Mouse (Mus musculus) limb, embryonic 15.5 days (tissue): ENCODE measurements around the gene Yif1a. TPM values are rescaled to one million over a fixed set of nuclear protein-coding genes. Genes with fewer than 3 reads are reported as not detected.
A peak's percentile ranks its signal among the peaks of the same experiment; 100 is the strongest.

Experiments
- ATAC-seq: fragments of 200-750 bp; cut with Nextera tagmentation; 2 replicates; pipeline ENCODE4 v1.8.0; 2017; ENCODE audit warnings: low read depth, moderate TSS enrichment; ENCODE audit not compliant: insufficient number of reproducible peaks, low FRiP score, low TSS enrichment
- H3K27ac ChIP-seq: fragments of 300-500 bp; sonication (generic); 2 replicates; pipeline ENCODE4 v1.5.1; 2015; ENCODE audit warnings: moderate library complexity, mild to moderate bottlenecking, inconsistent platforms
- H3K27me3 ChIP-seq: fragments of 300-500 bp; sonication (generic); 2 replicates; pipeline ENCODE4 v1.6.1; 2015; ENCODE audit warnings: inconsistent platforms
- H3K36me3 ChIP-seq: fragments of 300-500 bp; sonication (generic); 2 replicates; pipeline ENCODE4 v1.6.1; 2015; ENCODE audit warnings: inconsistent platforms
- H3K4me1 ChIP-seq: fragments of 300-500 bp; sonication (generic); 2 replicates; pipeline ENCODE4 v1.6.1; 2015; ENCODE audit warnings: inconsistent platforms
- H3K4me2 ChIP-seq: fragments of 300-500 bp; sonication (generic); 2 replicates; pipeline ENCODE4 v1.6.1; 2015; ENCODE audit warnings: mild to moderate bottlenecking, inconsistent platforms
- H3K4me3 ChIP-seq: fragments of 300-500 bp; sonication (generic); 2 replicates; pipeline ENCODE4 v1.5.1; 2015; ENCODE audit warnings: mild to moderate bottlenecking, inconsistent platforms
- H3K9ac ChIP-seq: fragments of 300-500 bp; sonication (generic); 2 replicates; pipeline ENCODE4 v1.6.1; 2015; ENCODE audit warnings: inconsistent platforms
- H3K9me3 ChIP-seq: fragments of 300-500 bp; sonication (generic); 2 replicates; pipeline ENCODE4 v1.6.1; 2016; ENCODE audit warnings: inconsistent platforms
- WGBS: fragments of 180-500 bp; shearing (Covaris S2); methylation state at CpG from one replicate; pipeline ENCODE4 v1.1.7; 2015; 5-methylcytosine and 5-hydroxymethylcytosine counted together
- polyA plus RNA-seq: library from polyadenylated mRNA; unstranded; fragments of >200 nt; fragmentation: Nextera tagmentation; extraction: Ambion mirVana; gene quantifications from 2 replicates; pipeline ENCODE4 v1.2.1, GENCODE M21; 2015

The Yif1a gene
- 126 and 140 TPM in 2 replicates for polyA plus RNA-seq

GRCm38 (mm10) chr19:5087884-5088728, at the start of gene Yif1a:
Gene Yif1a (plus strand): TSS chr19:5088538.
- Histone ChIP-seq H3K27ac (peak within 1 kb of the TSS; percentile 91), H3K27me3 (peaks cover 35% of the 10 kb centered on the region), H3K4me3 (peak within 1 kb of the TSS; percentile 84), H3K9me3 (no peaks in the 10 kb centered on the region), H3K4me2 (peak within 1 kb of the TSS; percentile 80), H3K9ac (peak within 1 kb of the TSS; percentile 68), H3K4me1 (peaks cover 29% of the 10 kb centered on the region), H3K36me3 (peaks cover 29% of the 10 kb centered on the region)
- WGBS, result under 1% methylated on average over 58 of the region's 58 CpGs
- peak; percentile 92 for ATAC-seq

GRCm38 (mm10) chr19:5038709-5039156, 49.6 kb upstream of the Yif1a start, which contains the start of the genes B4gat1 and AC124502.3:
Gene B4gat1 (plus strand): TSS chr19:5038826.
Gene AC124502.3 (plus strand): TSS chr19:5038891.
- Histone ChIP-seq H3K36me3 (0 out of 2 replicates have a peak, but pooled peaks cover 8% of the 10 kb centered on the region), H3K4me2 (peak within 1 kb of the TSS; percentile 95), H3K27ac (peak within 1 kb of the TSS; percentile 76), H3K9me3 (no peaks in the 10 kb centered on the region), H3K4me3 (peak within 1 kb of the TSS; percentile 87), H3K4me1 (peaks cover 35% of the 10 kb centered on the region), H3K9ac (peak within 1 kb of the TSS; percentile 89), H3K27me3 (no peaks in the 10 kb centered on the region)
- under 1% methylated on average over 38 of the region's 44 CpGs for whole genome bisulfite sequencing
- ATAC-seq, result peak; percentile 89

DNA sequence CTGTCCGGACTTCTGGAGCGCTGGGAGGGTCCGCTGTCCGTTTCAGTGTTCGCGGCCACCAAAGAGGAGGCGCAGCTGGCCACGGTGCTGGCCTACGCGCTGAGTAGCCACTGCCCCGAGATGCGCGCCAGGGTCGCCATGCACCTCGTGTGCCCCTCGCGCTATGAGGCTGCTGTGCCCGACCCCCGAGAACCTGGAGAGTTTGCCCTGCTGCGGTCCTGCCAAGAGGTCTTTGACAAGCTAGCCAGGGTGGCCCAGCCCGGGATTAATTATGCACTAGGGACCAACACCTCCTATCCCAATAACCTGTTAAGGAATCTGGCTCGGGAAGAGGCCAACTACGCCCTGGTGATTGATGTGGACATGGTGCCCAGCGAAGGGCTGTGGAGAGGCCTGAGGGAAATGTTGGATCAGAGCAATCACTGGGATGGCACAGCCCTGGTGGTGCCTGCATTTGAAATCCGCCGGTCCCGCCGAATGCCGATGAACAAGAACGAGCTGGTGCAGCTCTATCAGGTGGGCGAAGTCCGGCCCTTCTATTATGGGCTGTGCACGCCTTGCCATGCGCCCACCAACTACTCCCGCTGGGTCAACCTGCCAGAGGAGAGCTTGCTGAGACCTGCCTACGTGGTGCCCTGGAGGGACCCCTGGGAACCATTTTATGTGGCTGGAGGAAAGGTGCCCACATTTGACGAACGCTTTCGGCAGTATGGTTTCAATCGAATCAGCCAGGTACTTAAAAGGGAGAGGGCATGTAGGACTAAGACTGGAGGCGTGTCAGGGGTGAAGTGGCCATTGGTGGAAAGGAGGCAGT, 48.8 kb upstream of the Yif1a start:
- 7% methylated on average over 41 of the region's 41 CpGs for WGBS
- Histone ChIP-seq H3K4me2 (peak overlapping the region; percentile 95), H3K4me3 (peak overlapping the region; percentile 87), H3K9me3 (no peaks in the 10 kb centered on the region), H3K9ac (peak overlapping the region; percentile 89), H3K27me3 (no peaks in the 10 kb centered on the region), H3K36me3 (0 out of 2 replicates have a peak, but pooled peaks cover 8% of the 10 kb centered on the region), H3K27ac (peak overlapping the region; percentile 76; the same call in 1 of the 2 replicates), H3K4me1 (peaks cover 35% of the 10 kb centered on the region)
- ATAC-seq, result no peak

- ATAC-seq, result peak; percentile 75
- whole genome bisulfite sequencing, result 7% methylated on average over 40 of the region's 40 CpGs
- peaks cover 35% of the 10 kb centered on the region for H3K4me1 ChIP-seq
- H3K4me2 ChIP-seq, result peak within 1 kb of the TSS; percentile 95
- H3K36me3 ChIP-seq, result peaks cover 14% of the 10 kb centered on the region
- peak within 1 kb of the TSS; percentile 63 for H3K27ac ChIP-seq
- H3K4me3 ChIP-seq, result peak within 1 kb of the TSS; percentile 87
- peak within 1 kb of the TSS; percentile 61 for H3K9ac ChIP-seq
- no peaks in the 10 kb centered on the region for H3K27me3 ChIP-seq
- no peaks in the 10 kb centered on the region for H3K9me3 ChIP-seq
These were observed 47.3 kb upstream of the Yif1a start, which contains the start of gene Brms1 for GRCm38 (mm10) chr19:5040862-5041523. Gene Brms1 (plus strand): TSS chr19:5041354.

- no peak for ATAC-seq
- WGBS, result 3% methylated on average over 16 of the region's 16 CpGs
- H3K4me1 ChIP-seq, result peaks cover 35% of the 10 kb centered on the region
- H3K27ac ChIP-seq, result peak overlapping the region; percentile 63
- H3K9ac ChIP-seq, result peak overlapping the region; percentile 61
- H3K4me2 ChIP-seq, result peak overlapping the region; percentile 95
- no peaks in the 10 kb centered on the region for H3K9me3 ChIP-seq
- H3K27me3 ChIP-seq, result no peaks in the 10 kb centered on the region
- peak overlapping the region; percentile 87 for H3K4me3 ChIP-seq
- H3K36me3 ChIP-seq, result peaks cover 20% of the 10 kb centered on the region
These were observed 46.8 kb upstream of the Yif1a start for GRCm38 (mm10) chr19:5041588-5041987.

DNA sequence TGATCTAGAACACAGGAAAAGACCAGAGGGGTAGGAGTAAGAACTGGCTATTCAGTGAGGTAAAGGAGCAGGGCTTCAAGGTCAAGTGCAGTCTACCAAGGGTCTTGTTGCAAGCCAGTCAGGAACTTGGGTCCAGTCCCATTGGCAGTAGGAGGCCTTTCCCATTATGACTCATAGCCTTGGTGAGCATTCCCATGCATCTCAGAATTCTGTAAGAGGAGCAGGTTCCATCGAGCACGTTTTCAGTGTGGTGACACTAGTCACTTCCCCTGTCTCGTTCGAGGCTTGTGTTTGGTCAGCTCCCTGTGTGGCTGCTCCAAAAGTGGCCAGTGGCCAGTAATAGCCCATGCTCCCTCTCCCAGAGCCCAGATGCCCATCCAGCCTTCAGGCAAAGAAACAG, 42.8 kb upstream of the Yif1a start:
- H3K36me3 ChIP-seq, result peaks cover 55% of the 10 kb centered on the region

DNA sequence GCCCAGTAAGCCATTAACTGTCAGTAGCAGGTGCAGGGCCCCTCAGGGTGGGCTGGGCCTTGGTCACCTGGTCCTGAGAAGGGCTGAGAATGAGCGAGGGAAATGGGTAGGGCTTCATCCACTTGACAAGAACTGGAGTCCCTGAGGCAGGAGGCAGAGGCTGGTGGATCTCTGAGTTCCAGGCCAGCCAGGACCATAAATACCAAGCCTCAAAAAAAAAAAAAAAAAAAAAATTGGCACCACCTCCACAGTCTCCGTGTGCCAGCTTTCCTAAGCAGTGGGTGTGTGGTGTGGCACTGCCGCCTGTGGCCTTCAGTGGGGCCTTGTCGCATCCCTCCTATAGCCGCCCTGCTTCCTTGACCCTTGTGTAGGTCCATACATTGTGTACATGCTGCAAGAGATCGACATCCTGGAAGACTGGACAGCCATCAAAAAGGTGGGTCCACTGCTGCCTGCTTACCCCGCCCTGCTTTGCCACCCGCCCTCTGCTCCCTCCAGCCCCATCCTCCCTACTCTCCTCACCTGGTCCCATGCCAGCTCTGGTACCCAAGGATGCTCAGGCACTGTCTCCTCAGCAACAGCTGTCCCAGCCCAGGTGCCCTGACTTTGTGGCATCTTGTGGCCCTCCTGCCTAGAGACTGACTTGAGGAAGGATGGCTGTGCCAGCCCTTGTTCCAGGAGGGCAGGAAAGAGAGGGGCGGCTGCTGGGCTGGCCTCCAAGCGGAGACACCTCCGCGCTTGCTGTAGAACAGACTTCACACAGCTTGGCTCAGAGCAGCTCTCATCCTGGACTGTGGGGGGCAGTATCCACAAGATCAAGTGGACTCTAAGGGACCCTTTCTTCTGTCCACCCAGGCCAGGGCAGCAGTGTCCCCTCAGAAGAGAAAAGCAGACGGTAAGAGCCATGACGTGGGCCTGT, 39.9 kb upstream of the Yif1a start:
- no peak overlapping the region for H3K4me2 ChIP-seq
- H3K4me1 ChIP-seq, result peaks cover 32% of the 10 kb centered on the region
- no peak overlapping the region for H3K4me3 ChIP-seq
- H3K27me3 ChIP-seq, result peaks cover 36% of the 10 kb centered on the region
- H3K9ac ChIP-seq, result no peak overlapping the region
- H3K27ac ChIP-seq, result no peak overlapping the region
- H3K36me3 ChIP-seq, result peaks cover 48% of the 10 kb centered on the region
- ATAC-seq, result no peak
- WGBS, result 85% methylated on average over 14 of the region's 14 CpGs
- no peaks in the 10 kb centered on the region for H3K9me3 ChIP-seq

More for the DNA sequence above, 42.8 kb upstream of the Yif1a start:
- ATAC-seq, result no peak
- Histone ChIP-seq H3K27ac (no peak overlapping the region), H3K4me2 (no peak overlapping the region), H3K9ac (no peak overlapping the region), H3K4me1 (peaks cover 25% of the 10 kb centered on the region), H3K4me3 (no peak overlapping the region), H3K27me3 (peaks cover 7% of the 10 kb centered on the region), H3K9me3 (no peaks in the 10 kb centered on the region)
- 80% methylated on average over 4 of the region's 4 CpGs for WGBS

GRCm38 (mm10) chr19:5049325-5049724, 39.0 kb upstream of the Yif1a start:
- Histone ChIP-seq H3K9me3 (no peaks in the 10 kb centered on the region), H3K4me3 (no peak overlapping the region), H3K27me3 (peaks cover 44% of the 10 kb centered on the region), H3K27ac (no peak overlapping the region), H3K4me2 (no peak overlapping the region), H3K4me1 (peaks cover 35% of the 10 kb centered on the region), H3K36me3 (peaks cover 48% of the 10 kb centered on the region), H3K9ac (no peak overlapping the region)
- no peak for ATAC-seq
- 78% methylated on average over 6 of the region's 6 CpGs for WGBS

- peak within 1 kb of the TSS; percentile 32 for H3K4me2 ChIP-seq
- H3K27me3 ChIP-seq, result peaks cover 44% of the 10 kb centered on the region
- 14% methylated on average over 13 of the region's 14 CpGs for WGBS
- H3K27ac ChIP-seq, result peak within 1 kb of the TSS; percentile 27; the same call in 1 of the 2 replicates
- peaks cover 48% of the 10 kb centered on the region for H3K36me3 ChIP-seq
- 0 out of 2 replicates have a peak within 1 kb of the TSS, but pooled peaks have one; percentile 20 for H3K9ac ChIP-seq
- ATAC-seq, result no peak
- H3K4me1 ChIP-seq, result peaks cover 35% of the 10 kb centered on the region
- no peaks in the 10 kb centered on the region for H3K9me3 ChIP-seq
- H3K4me3 ChIP-seq, result peak within 1 kb of the TSS; percentile 27
These were observed 38.1 kb upstream of the Yif1a start, which contains the start of gene Rin1 for GRCm38 (mm10) chr19:5050047-5050905. Gene Rin1 (plus strand): TSS chr19:5050481.

DNA sequence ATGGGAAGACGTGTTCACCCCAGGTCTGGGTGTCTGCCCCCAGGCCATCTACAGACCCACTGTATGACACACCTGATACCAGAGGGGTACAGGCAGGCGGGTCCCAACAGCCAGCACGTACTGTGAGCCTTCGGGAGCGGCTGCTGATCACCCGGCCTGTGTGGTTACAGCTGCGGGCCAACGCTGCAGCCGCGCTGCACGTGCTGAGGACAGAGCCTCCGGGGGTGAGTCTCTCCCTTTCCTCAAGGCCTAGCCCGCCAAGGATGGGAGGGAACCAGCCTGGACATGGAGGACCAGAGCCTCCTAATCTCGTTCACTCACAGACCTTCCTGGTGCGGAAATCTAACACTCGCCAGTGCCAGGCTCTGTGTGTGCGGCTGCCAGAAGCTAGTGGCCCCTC, 37.3 kb upstream of the Yif1a start:
- H3K9ac ChIP-seq, result 0 out of 2 replicates have a peak overlapping the region, but pooled peaks have one; percentile 20
- ATAC-seq, result no peak
- H3K36me3 ChIP-seq, result peaks cover 41% of the 10 kb centered on the region
- peaks cover 44% of the 10 kb centered on the region for H3K27me3 ChIP-seq
- H3K4me2 ChIP-seq, result peak overlapping the region; percentile 32
- H3K27ac ChIP-seq, result 0 out of 2 replicates have a peak overlapping the region, but pooled peaks have one; percentile 27
- 9% methylated on average over 17 of the region's 17 CpGs for WGBS
- H3K9me3 ChIP-seq, result no peaks in the 10 kb centered on the region
- H3K4me3 ChIP-seq, result peak overlapping the region; percentile 27
- peaks cover 35% of the 10 kb centered on the region for H3K4me1 ChIP-seq
